Mouse (Mus musculus) embryonic fibroblast, embryonic 13.5 days (primary cell): Measurements from ENCODE around the gene Psmb6.

Experiments used
- CTCF ChIP-seq: IDR thresholded peaks from 2 replicates; pipeline ENCODE4 v1.5.1; 2011; ENCODE audit warnings: mild to moderate bottlenecking, control low read depth, low read length, moderate library complexity, borderline replicate concordance; ENCODE audit not compliant: insufficient read depth
- POLR2A ChIP-seq: IDR thresholded peaks from 2 replicates; pipeline ENCODE4 v1.6.1; 2011; ENCODE audit warnings: low read depth, mild to moderate bottlenecking, control low read depth, low read length, moderate library complexity

DNA sequence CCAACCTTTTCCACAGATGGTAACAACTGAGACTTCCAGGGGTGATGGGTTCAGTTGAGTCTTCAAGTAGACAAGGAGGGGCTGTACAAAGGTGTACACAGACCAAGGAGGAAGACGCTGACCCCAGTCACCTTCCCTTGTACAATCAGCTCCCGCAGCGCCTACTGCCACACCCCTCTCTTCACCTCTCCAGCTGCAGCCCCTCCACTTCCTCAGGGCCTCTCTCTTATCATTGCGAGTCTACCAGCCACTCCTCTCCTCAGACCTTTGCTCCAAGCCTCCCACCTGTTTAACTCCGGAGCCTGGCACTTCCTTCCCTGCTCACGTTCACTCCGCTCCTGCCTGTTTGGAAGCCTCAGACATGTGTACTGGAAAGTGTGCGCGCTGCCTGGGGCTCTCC lies 20.2 kb upstream of the Psmb6 start, which contains the start of gene Tm4sf5:
- TF ChIP-seq POLR2A, result no peak
- no peak for TF ChIP-seq CTCF
